Comparison of ENCODE assay signal across 12 mouse cellular contexts in the genomic region with DNA sequence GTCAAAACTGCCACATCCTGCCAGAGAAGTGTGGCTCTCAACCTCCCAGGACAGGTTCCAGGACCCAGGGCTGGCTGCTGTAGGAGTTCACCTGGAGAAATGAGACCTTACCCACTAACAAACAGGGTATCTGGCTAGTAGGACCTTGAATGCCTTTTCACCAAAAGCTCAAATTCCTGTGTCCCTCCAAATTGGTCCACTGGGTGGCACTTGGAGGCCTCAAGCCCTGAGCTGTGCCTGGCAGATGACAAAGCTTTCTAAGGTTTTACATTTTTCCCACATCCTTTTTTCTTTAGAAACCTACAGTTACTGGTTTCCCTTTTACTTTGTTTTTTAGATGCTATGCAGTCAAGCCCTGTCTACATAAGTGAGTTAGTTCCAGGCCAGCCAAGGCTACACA. TPM values are rescaled to one million over a fixed set of nuclear protein-coding genes. Genes with fewer than 3 reads are reported as not detected.
DNase-seq lines count a peak whose midpoint lies in the region; ATAC-seq and TF ChIP-seq lines count a peak whose summit lies in the region.
"Had no signal": no experiment of that assay in that cellular context is flagged by ENCODE, and none has a peak within 500 bp of the region (broad histone marks: within the 10 kb centered on the region; RNA-seq: fewer than 3 reads in every experiment).

No protein-coding gene starts in this region.

- H3K27ac ChIP-seq in forebrain, postnatal 0 days (ENCODE audit: low read depth, low read length), result no peak overlapping the region
- H3K27ac ChIP-seq in forebrain, embryonic 15.5 days (replicated peaks), result no peak overlapping the region
- no peak overlapping the region for H3K27ac ChIP-seq in lung, postnatal 0 days (ENCODE audit: low read length)
- no peak overlapping the region for H3K27ac ChIP-seq in stomach, postnatal 0 days (replicated peaks)

- H3K4me2 ChIP-seq in forebrain, postnatal 0 days (ENCODE audit: low read depth), result no peak overlapping the region
- H3K4me2 ChIP-seq in forebrain, embryonic 15.5 days (replicated peaks), result no peak overlapping the region
- no peak overlapping the region for H3K4me2 ChIP-seq in lung, postnatal 0 days (replicated peaks; ENCODE audit: low read depth, low read length)
- no peak overlapping the region for H3K4me2 ChIP-seq in stomach, postnatal 0 days (replicated peaks; ENCODE audit: low read depth)

- no peaks in the 10 kb centered on the region for H3K9me3 ChIP-seq in forebrain, postnatal 0 days (ENCODE audit: low read length)
- no peaks in the 10 kb centered on the region for H3K9me3 ChIP-seq in forebrain, embryonic 15.5 days
- H3K9me3 ChIP-seq in lung, postnatal 0 days (ENCODE audit: low read length), result no peaks in the 10 kb centered on the region
- no peaks in the 10 kb centered on the region for H3K9me3 ChIP-seq in stomach, postnatal 0 days (ENCODE audit: control insufficient read depth, low read length)

- TF ChIP-seq EP300 in lung, postnatal 0 days (IDR thresholded peaks at IDR 0.05), result no peak
- no peak for TF ChIP-seq EP300 in stomach, postnatal 0 days (optimal IDR thresholded peaks at IDR 0.05)

- DNase-seq in forebrain, postnatal 0 days, result no peak
- DNase-seq in lung, postnatal 0 days (ENCODE audit: low spot score), result no peak
- no peak for DNase-seq in lung, postnatal 14 days
- DNase-seq in stomach, postnatal 0 days (ENCODE audit: low spot score), result no peak
- no peak for DNase-seq in left cerebral cortex, adult 11 months (ENCODE audit: low spot score)
- no peak for DNase-seq in lung, postnatal 36 days
- DNase-seq: cerebellum, adult 9-10 months had no signal

- no peak for ATAC-seq in forebrain, postnatal 0 days
- ATAC-seq in forebrain, embryonic 15.5 days (replicated peaks), result no peak
- ATAC-seq in lung, postnatal 0 days, result no peak
- ATAC-seq in granulocyte monocyte progenitor cell, adult 5-6 weeks (replicated peaks; ENCODE audit: poor library complexity, severe bottlenecking), result peak; percentile 80
- no peak for ATAC-seq in stomach, postnatal 0 days (ENCODE audit: low FRiP score, low TSS enrichment)
- ATAC-seq: inflammation-experienced regulatory T-cells, adult 6 months had no signal

- H3K36me3 ChIP-seq in forebrain, postnatal 0 days (ENCODE audit: insufficient read depth), result peaks cover 59% of the 10 kb centered on the region
- peaks cover 39% of the 10 kb centered on the region for H3K36me3 ChIP-seq in forebrain, embryonic 15.5 days
- H3K36me3 ChIP-seq in lung, postnatal 0 days (ENCODE audit: insufficient read depth, low read length), result peaks cover 27% of the 10 kb centered on the region; the same call in 1 of the 2 replicates
- peaks cover 13% of the 10 kb centered on the region for H3K36me3 ChIP-seq in stomach, postnatal 0 days (ENCODE audit: control insufficient read depth, insufficient read depth, low read length)

- no peaks in the 10 kb centered on the region for H3K4me1 ChIP-seq in forebrain, postnatal 0 days (ENCODE audit: insufficient read depth)
- no peaks in the 10 kb centered on the region for H3K4me1 ChIP-seq in forebrain, embryonic 15.5 days
- no peaks in the 10 kb centered on the region for H3K4me1 ChIP-seq in lung, postnatal 0 days (ENCODE audit: insufficient read depth, low read depth, low read length)
- H3K4me1 ChIP-seq in stomach, postnatal 0 days (replicated peaks; ENCODE audit: control insufficient read depth, insufficient read depth), result no peaks in the 10 kb centered on the region; the same call in 1 of the 2 replicates

- TF ChIP-seq CTCF in forebrain, postnatal 0 days (IDR thresholded peaks at IDR 0.05; ENCODE audit: low read depth), result peak; percentile 50
- peak; percentile 40 for TF ChIP-seq CTCF in lung, postnatal 0 days (IDR thresholded peaks at IDR 0.05)
- TF ChIP-seq CTCF in stomach, postnatal 0 days (IDR thresholded peaks at IDR 0.05; ENCODE audit: low read depth), result peak; percentile 52

- H3K4me3 ChIP-seq in forebrain, postnatal 0 days (ENCODE audit: low read depth, low read length), result no peak overlapping the region
- no peak overlapping the region for H3K4me3 ChIP-seq in forebrain, embryonic 15.5 days
- no peak overlapping the region for H3K4me3 ChIP-seq in lung, postnatal 0 days (ENCODE audit: low read depth, low read length)
- no peak overlapping the region for H3K4me3 ChIP-seq in stomach, postnatal 0 days (ENCODE audit: low read depth, low read length)

- H3K9ac ChIP-seq in forebrain, postnatal 0 days, result no peak overlapping the region
- H3K9ac ChIP-seq in forebrain, embryonic 15.5 days (replicated peaks), result no peak overlapping the region
- no peak overlapping the region for H3K9ac ChIP-seq in lung, postnatal 0 days (replicated peaks; ENCODE audit: low read depth)
- no peak overlapping the region for H3K9ac ChIP-seq in stomach, postnatal 0 days (ENCODE audit: low read length)

- H3K27me3 ChIP-seq in forebrain, postnatal 0 days (ENCODE audit: insufficient read depth, low read length), result no peaks in the 10 kb centered on the region
- no peaks in the 10 kb centered on the region for H3K27me3 ChIP-seq in forebrain, embryonic 15.5 days
- H3K27me3 ChIP-seq in lung, postnatal 0 days (replicated peaks; ENCODE audit: insufficient read depth, low read length), result no peaks in the 10 kb centered on the region
- H3K27me3 ChIP-seq in stomach, postnatal 0 days (ENCODE audit: control insufficient read depth, insufficient read depth, low read length), result no peaks in the 10 kb centered on the region

RNA-seq across cellular contexts. Expression of a gene that starts 20.4 kb away (rescaled TPM):
- 34.6 and 51.9 TPM in 2 replicates for total RNA-seq in forebrain, postnatal 0 days (2014; rRNA removed)
- polyA plus RNA-seq in forebrain, postnatal 0 days (2015; fragmentation: Nextera tagmentation; extraction: Ambion mirVana), result 32.0 and 38.1 TPM in 2 replicates
- 50.9 and 51.4 TPM in 2 replicates for polyA plus RNA-seq in forebrain, embryonic 15.5 days (2015; fragmentation: Nextera tagmentation; extraction: Ambion mirVana)
- polyA plus RNA-seq in lung, postnatal 0 days (2015; fragmentation: Nextera tagmentation; extraction: Ambion mirVana), result 33.6 TPM in 2 replicates
- 25.3 and 28.6 TPM in 2 replicates for total RNA-seq in granulocyte monocyte progenitor cell, adult 5-6 weeks (2014; fragmentation: Nextera tagmentation)
- total RNA-seq in granulocyte monocyte progenitor cell, adult 5-6 weeks (2017), result 17.7 and 18.6 TPM in 2 replicates
- polyA plus RNA-seq in stomach, postnatal 0 days (2015; fragmentation: Nextera tagmentation; extraction: Ambion mirVana), result 28.0 and 28.2 TPM in 2 replicates

RNA-seq across cellular contexts. Expression of a gene that starts 20.8 kb away (rescaled TPM):
- 28.4 and 29.7 TPM in 2 replicates for total RNA-seq in forebrain, postnatal 0 days (2014; rRNA removed)
- 26.4 and 31.0 TPM in 2 replicates for polyA plus RNA-seq in forebrain, postnatal 0 days (2015; fragmentation: Nextera tagmentation; extraction: Ambion mirVana)
- polyA plus RNA-seq in forebrain, embryonic 15.5 days (2015; fragmentation: Nextera tagmentation; extraction: Ambion mirVana), result 33.5 and 33.8 TPM in 2 replicates
- 22.9 and 25.9 TPM in 2 replicates for polyA plus RNA-seq in lung, postnatal 0 days (2015; fragmentation: Nextera tagmentation; extraction: Ambion mirVana)
- 11.6 and 12.9 TPM in 2 replicates for total RNA-seq in granulocyte monocyte progenitor cell, adult 5-6 weeks (2014; fragmentation: Nextera tagmentation)
- 4.4 and 5.7 TPM in 2 replicates for total RNA-seq in granulocyte monocyte progenitor cell, adult 5-6 weeks (2017)
- 19.9 and 22.1 TPM in 2 replicates for polyA plus RNA-seq in stomach, postnatal 0 days (2015; fragmentation: Nextera tagmentation; extraction: Ambion mirVana)

RNA-seq across cellular contexts. Expression of a gene that starts 25.0 kb away (rescaled TPM):
- 16.3 and 23.2 TPM in 2 replicates for total RNA-seq in forebrain, postnatal 0 days (2014; rRNA removed)
- polyA plus RNA-seq in forebrain, postnatal 0 days (2015; fragmentation: Nextera tagmentation; extraction: Ambion mirVana), result 14.7 and 17.9 TPM in 2 replicates
- 16.7 and 18.1 TPM in 2 replicates for polyA plus RNA-seq in forebrain, embryonic 15.5 days (2015; fragmentation: Nextera tagmentation; extraction: Ambion mirVana)
- 54.8 and 58.5 TPM in 2 replicates for polyA plus RNA-seq in lung, postnatal 0 days (2015; fragmentation: Nextera tagmentation; extraction: Ambion mirVana)
- total RNA-seq in granulocyte monocyte progenitor cell, adult 5-6 weeks (2014; fragmentation: Nextera tagmentation), result 0.26 TPM in 1 of 2 replicates, not detected in the other
- 1.0 TPM in 1 of 2 replicates, not detected in the other for total RNA-seq in granulocyte monocyte progenitor cell, adult 5-6 weeks (2017)
- 35.8 and 38.5 TPM in 2 replicates for polyA plus RNA-seq in stomach, postnatal 0 days (2015; fragmentation: Nextera tagmentation; extraction: Ambion mirVana)

RNA-seq across cellular contexts. Expression of a gene that starts 29.1 kb away (rescaled TPM):
- not detected in 2 replicates for total RNA-seq in forebrain, postnatal 0 days (2014; rRNA removed)
- not detected in 2 replicates for polyA plus RNA-seq in forebrain, postnatal 0 days (2015; fragmentation: Nextera tagmentation; extraction: Ambion mirVana)
- 24.0 and 37.2 TPM in 2 replicates for polyA plus RNA-seq in forebrain, embryonic 15.5 days (2015; fragmentation: Nextera tagmentation; extraction: Ambion mirVana)
- polyA plus RNA-seq in lung, postnatal 0 days (2015; fragmentation: Nextera tagmentation; extraction: Ambion mirVana), result 5.0 and 7.7 TPM in 2 replicates
- total RNA-seq in granulocyte monocyte progenitor cell, adult 5-6 weeks (2014; fragmentation: Nextera tagmentation), result not detected in 2 replicates
- total RNA-seq in granulocyte monocyte progenitor cell, adult 5-6 weeks (2017), result not detected in 2 replicates
- polyA plus RNA-seq in stomach, postnatal 0 days (2015; fragmentation: Nextera tagmentation; extraction: Ambion mirVana), result 0.18 TPM in 1 of 2 replicates, not detected in the other
- total RNA-seq: left cerebral cortex, postnatal 10 days; neutrophil, adult 5-6 weeks had no signal
- polyA plus RNA-seq: inflammation-experienced regulatory T-cells, adult 6 months had no signal

RNA-seq across cellular contexts. Expression of a gene that starts 36.2 kb away (rescaled TPM):
- 405 and 563 TPM in 2 replicates for total RNA-seq in forebrain, postnatal 0 days (2014; rRNA removed)
- polyA plus RNA-seq in forebrain, postnatal 0 days (2015; fragmentation: Nextera tagmentation; extraction: Ambion mirVana), result 490 and 723 TPM in 2 replicates
- polyA plus RNA-seq in forebrain, embryonic 15.5 days (2015; fragmentation: Nextera tagmentation; extraction: Ambion mirVana), result 2,103 and 2,256 TPM in 2 replicates
- polyA plus RNA-seq in lung, postnatal 0 days (2015; fragmentation: Nextera tagmentation; extraction: Ambion mirVana), result 11,284 and 13,685 TPM in 2 replicates
- 2.8 TPM in 1 of 2 replicates, not detected in the other for total RNA-seq in granulocyte monocyte progenitor cell, adult 5-6 weeks (2014; fragmentation: Nextera tagmentation)
- 0.46 and 0.52 TPM in 2 replicates for total RNA-seq in granulocyte monocyte progenitor cell, adult 5-6 weeks (2017)
- 317 and 411 TPM in 2 replicates for polyA plus RNA-seq in stomach, postnatal 0 days (2015; fragmentation: Nextera tagmentation; extraction: Ambion mirVana)
